Comparison of ENCODE assay signal across 12 mouse cellular contexts in the genomic region with DNA sequence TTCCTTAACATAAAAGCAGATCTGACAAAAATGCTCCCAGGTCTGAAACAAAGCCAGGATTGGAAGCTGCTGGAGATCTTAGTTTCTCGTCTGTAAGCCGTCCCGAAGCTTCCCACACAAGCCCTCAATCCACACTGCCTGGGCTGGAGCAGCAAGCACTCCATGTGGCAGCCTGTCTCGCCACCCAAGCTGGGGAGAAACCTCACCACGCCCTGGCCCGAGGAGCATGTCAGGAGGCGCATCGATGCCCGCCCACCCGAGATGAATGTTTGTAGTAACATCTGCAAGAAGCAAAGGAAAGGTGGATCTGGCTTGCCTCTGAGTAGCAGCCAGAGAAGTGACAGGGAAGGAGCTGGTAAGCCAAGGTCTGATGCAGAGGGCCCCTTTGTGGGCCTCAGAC.
DNase-seq lines count a peak whose midpoint lies in the region; ATAC-seq and TF ChIP-seq lines count a peak whose summit lies in the region.
"Had no signal": no experiment of that assay in that cellular context is flagged by ENCODE, and none has a peak within 500 bp of the region (broad histone marks: within the 10 kb centered on the region; RNA-seq: fewer than 3 reads in every experiment).

No protein-coding gene starts in this region.

- H3K27ac ChIP-seq in kidney, postnatal 0 days = peak overlapping the region; percentile 39; the same call in 1 of the 2 replicates
- H3K27ac ChIP-seq in embryonic facial prominence, embryonic 14.5 days (replicated peaks; ENCODE audit: low read depth, low read length) = peak overlapping the region; percentile 58; the same call in 1 of the 2 replicates
- no peak overlapping the region for H3K27ac ChIP-seq in hindbrain, embryonic 12.5 days
- H3K27ac ChIP-seq: hindbrain, embryonic 13.5 days had no signal

- no peak for ATAC-seq in kidney, postnatal 0 days (replicated peaks; ENCODE audit: low FRiP score, low read depth)
- no peak for ATAC-seq in embryonic facial prominence, embryonic 14.5 days (ENCODE audit: low read depth)
- ATAC-seq in hindbrain, embryonic 12.5 days (ENCODE audit: low FRiP score) = no peak
- ATAC-seq: lung, postnatal 0 days had no signal

- peaks cover 2% of the 10 kb centered on the region; the same call in 1 of the 2 replicates for H3K4me1 ChIP-seq in kidney, postnatal 0 days (replicated peaks; ENCODE audit: insufficient read depth, low read length)
- 0 out of 2 replicates have a peak, but pooled peaks cover 4% of the 10 kb centered on the region for H3K4me1 ChIP-seq in embryonic facial prominence, embryonic 14.5 days (ENCODE audit: control insufficient read depth, insufficient read depth, low read length)
- H3K4me1 ChIP-seq in hindbrain, embryonic 12.5 days = no peaks in the 10 kb centered on the region; the same call in 1 of the 2 replicates
- H3K4me1 ChIP-seq: hindbrain, embryonic 13.5 days had no signal

- no peaks in the 10 kb centered on the region for H3K9me3 ChIP-seq in kidney, postnatal 0 days (replicated peaks; ENCODE audit: low read length)
- H3K9me3 ChIP-seq in embryonic facial prominence, embryonic 14.5 days (ENCODE audit: control insufficient read depth, low read length) = no peaks in the 10 kb centered on the region
- no peaks in the 10 kb centered on the region for H3K9me3 ChIP-seq in hindbrain, embryonic 12.5 days (replicated peaks)
- H3K9me3 ChIP-seq: hindbrain, embryonic 13.5 days had no signal

- no peak for TF ChIP-seq CTCF in kidney, postnatal 0 days (IDR thresholded peaks at IDR 0.05; ENCODE audit: low read depth)

- DNase-seq in kidney, postnatal 0 days (ENCODE audit: low spot score) = no peak
- no peak for DNase-seq in kidney, adult 11 months
- DNase-seq in embryonic facial prominence, embryonic 14.5 days (ENCODE audit: low spot score) = peak; percentile 56
- peak; percentile 42 to 71 for DNase-seq in left cerebral cortex, adult 9 months (ENCODE audit: low spot score in 2 of 2)
- peak; percentile 63 for DNase-seq in right cerebral cortex, postnatal 25 days
- DNase-seq in adrenal gland, adult 18-20 months (ENCODE audit: low spot score in 2 of 2) = no peak
- no peak for DNase-seq in heart, adult 18-20 months

- H3K27me3 ChIP-seq in kidney, postnatal 0 days (ENCODE audit: insufficient read depth, low read length) = no peaks in the 10 kb centered on the region
- no peaks in the 10 kb centered on the region for H3K27me3 ChIP-seq in embryonic facial prominence, embryonic 14.5 days (replicated peaks; ENCODE audit: control insufficient read depth, insufficient read depth, low read length)
- no peaks in the 10 kb centered on the region for H3K27me3 ChIP-seq in hindbrain, embryonic 12.5 days
- H3K27me3 ChIP-seq: CH12.LX; hindbrain, embryonic 13.5 days had no signal

- H3K4me3 ChIP-seq in kidney, postnatal 0 days (replicated peaks; ENCODE audit: low read depth, low read length) = no peak overlapping the region
- no peak overlapping the region for H3K4me3 ChIP-seq in embryonic facial prominence, embryonic 14.5 days (ENCODE audit: low read depth, low read length)
- no peak overlapping the region for H3K4me3 ChIP-seq in hindbrain, embryonic 12.5 days
- H3K4me3 ChIP-seq: erythroblast, embryonic 14.5 days; hindbrain, embryonic 13.5 days had no signal

- no peaks in the 10 kb centered on the region for H3K36me3 ChIP-seq in kidney, postnatal 0 days (ENCODE audit: insufficient read depth, low read length)
- H3K36me3 ChIP-seq in embryonic facial prominence, embryonic 14.5 days (ENCODE audit: control insufficient read depth, insufficient read depth, low read length) = no peaks in the 10 kb centered on the region
- H3K36me3 ChIP-seq in hindbrain, embryonic 12.5 days = no peaks in the 10 kb centered on the region

- 73% methylated on average over 10 of the region's 10 CpGs for WGBS in kidney, postnatal 0 days
- WGBS in embryonic facial prominence, embryonic 14.5 days = 69% methylated on average over 10 of the region's 10 CpGs
- WGBS in hindbrain, embryonic 12.5 days = 88% methylated on average over 10 of the region's 10 CpGs

- no peak overlapping the region for H3K9ac ChIP-seq in kidney, postnatal 0 days (ENCODE audit: low read depth, low read length)
- no peak overlapping the region for H3K9ac ChIP-seq in embryonic facial prominence, embryonic 14.5 days (ENCODE audit: low read depth, low read length)
- H3K9ac ChIP-seq in hindbrain, embryonic 12.5 days = no peak overlapping the region
- H3K9ac ChIP-seq: hindbrain, embryonic 13.5 days had no signal

- H3K4me2 ChIP-seq in kidney, postnatal 0 days (ENCODE audit: low read length) = no peak overlapping the region
- no peak overlapping the region for H3K4me2 ChIP-seq in embryonic facial prominence, embryonic 14.5 days (ENCODE audit: low read depth, low read length)
- no peak overlapping the region for H3K4me2 ChIP-seq in hindbrain, embryonic 12.5 days (replicated peaks)
- H3K4me2 ChIP-seq: hindbrain, embryonic 13.5 days had no signal

Comparison
In these comparisons a context has a peak if more than half of its experiments do, and no peak if none do; other contexts are left out.
1. DNase-seq: peak in embryonic facial prominence, embryonic 14.5 days (single experiment), left cerebral cortex, adult 9 months (2 of 2) and right cerebral cortex, postnatal 25 days (single experiment); none in kidney, postnatal 0 days (single experiment), kidney, adult 11 months (single experiment), adrenal gland, adult 18-20 months (0 of 2) and heart, adult 18-20 months (0 of 2).